Mouse (Mus musculus) heart, adult 2 months (tissue): Measurements from ENCODE around the gene Gjb5. TPM values are rescaled to one million over a fixed set of nuclear protein-coding genes. Genes with fewer than 3 reads are reported as not detected.

Source experiments
- DNase-seq, 2 experiments: peaks; one replicate each; pipeline ENCODE4 v3.0.0; 2021
- H3K27ac ChIP-seq: fragments of 200-600 bp; 2 replicates; pipeline ENCODE4 v1.8.1; 2022
- H3K27me3 ChIP-seq: fragments of 200-500 bp; 2 replicates; pipeline ENCODE4 v1.6.1; 2012; ENCODE audit warnings: mild to moderate bottlenecking, low read length, inconsistent platforms, mixed read lengths; ENCODE audit not compliant: control insufficient read depth, insufficient read depth
- H3K36me3 ChIP-seq: fragments of 200-500 bp; 2 replicates; pipeline ENCODE4 v1.6.1; 2012; ENCODE audit warnings: low read length, inconsistent platforms; ENCODE audit not compliant: control insufficient read depth, insufficient read depth
- H3K4me1 ChIP-seq: fragments of 200-500 bp; 2 replicates; pipeline ENCODE4 v1.6.1; 2011; ENCODE audit warnings: low read length; ENCODE audit not compliant: control insufficient read depth, insufficient read depth
- H3K4me3 ChIP-seq: fragments of 200-600 bp; 2 replicates; pipeline ENCODE4 v1.8.1; 2022
- H3K79me2 ChIP-seq: fragments of 200-500 bp; replicated peaks from 2 replicates; pipeline ENCODE4 v1.6.1; 2012; ENCODE audit warnings: mild to moderate bottlenecking, inconsistent platforms, low read length, moderate library complexity, mixed read lengths; ENCODE audit not compliant: control insufficient read depth, insufficient read depth
- H3K9ac ChIP-seq: fragments of 200-500 bp; 2 replicates; pipeline ENCODE4 v1.6.1; 2012; ENCODE audit warnings: low read depth, mild to moderate bottlenecking, control low read depth, inconsistent platforms, low read length, mixed read lengths
- CTCF ChIP-seq: fragments of 200-600 bp; IDR thresholded peaks from 2 replicates; pipeline ENCODE4 v1.8.1; 2022; ENCODE audit warnings: antibody characterized with exemption, mild to moderate bottlenecking, moderate library complexity
- EP300 ChIP-seq: fragments of 200-500 bp; IDR thresholded peaks from 2 replicates; pipeline ENCODE4 v1.6.1; 2011; ENCODE audit warnings: low read depth, low read length, control low read depth; ENCODE audit not compliant: insufficient read depth
- POLR2A ChIP-seq: fragments of 200-500 bp; IDR thresholded peaks from 2 replicates; pipeline ENCODE4 v1.6.1; 2011; ENCODE audit warnings: mild to moderate bottlenecking, low read depth, low read length, control low read depth; ENCODE audit not compliant: insufficient read depth
- WGBS: fragments of 180-500 bp; shearing (Covaris S2); methylation state at CpG from one replicate; pipeline ENCODE4 v1.1.7; 2018; 5-methylcytosine and 5-hydroxymethylcytosine counted together
- intact Hi-C: fragments of 180-260 bp; cut with DNase I; formaldehyde crosslinking; loops from one replicate; pipeline ENCODE4 v1.15.1; 2025
- polyA plus RNA-seq: library from polyadenylated mRNA; depleted of rRNA; stranded (reverse); fragments of >200 nt; gene quantifications from 2 replicates; pipeline ENCODE4 v1.2.3, GENCODE M21; 2012
- total RNA-seq, 2 experiments: library from RNA; stranded (reverse); gene quantifications; 2 replicates each; pipeline ENCODE4 v1.2.3; 2021

The Gjb5 gene
- total and polyA plus RNA-seq, 3 experiments: 0.16 to 0.78 (median 0.29) TPM

GRCm38 (mm10) chr4:127323651-127324050 is 34.3 kb downstream of the Gjb5 start:
- no peak for DNase-seq
- Histone ChIP-seq H3K79me2 (no peaks in the 10 kb centered on the region), H3K4me1 (no peaks in the 10 kb centered on the region), H3K27me3 (no peaks in the 10 kb centered on the region), H3K9ac (no peak overlapping the region), H3K36me3 (no peaks in the 10 kb centered on the region), H3K27ac (no peak overlapping the region), H3K4me3 (no peak overlapping the region)
- WGBS: 75% methylated on average over 3 of the region's 3 CpGs
- intact Hi-C loops: no loop called here
- TF ChIP-seq CTCF (no peak), POLR2A (no peak), EP300 (no peak)

- TF ChIP-seq CTCF: peak; percentile 91
- no peak for TF ChIP-seq POLR2A
- peak; percentile 91 for TF ChIP-seq EP300
- intact Hi-C loops: loop anchor here (1.0 kb wide), 2 partner anchors 69 to 84 kb away; no protein-coding TSS in a partner anchor
- H3K36me3 ChIP-seq: no peaks in the 10 kb centered on the region
- H3K4me3 ChIP-seq: no peak overlapping the region
- DNase-seq: peak; percentile 54 to 60
- under 1% methylated on average over 3 of the region's 3 CpGs for WGBS
- no peaks in the 10 kb centered on the region for H3K4me1 ChIP-seq
- no peak overlapping the region for H3K27ac ChIP-seq
- no peak overlapping the region for H3K9ac ChIP-seq
- no peaks in the 10 kb centered on the region for H3K79me2 ChIP-seq
- no peaks in the 10 kb centered on the region for H3K27me3 ChIP-seq
These were observed 38.4 kb downstream of the Gjb5 start for GRCm38 (mm10) chr4:127319613-127320012.

- TF ChIP-seq EP300 (no peak), CTCF (peak; percentile 68)
- intact Hi-C loops: no loop called here
- 55% methylated on average over 4 of the region's 4 CpGs for WGBS
These were observed 40.8 kb downstream of the Gjb5 start for GRCm38 (mm10) chr4:127317143-127317542.

GRCm38 (mm10) chr4:127315753-127316152 is 42.2 kb downstream of the Gjb5 start:
- Histone ChIP-seq H3K4me1 (no peaks in the 10 kb centered on the region), H3K36me3 (no peaks in the 10 kb centered on the region), H3K27me3 (peaks cover 3% of the 10 kb centered on the region; the same call in 1 of the 2 replicates), H3K4me3 (no peak overlapping the region), H3K79me2 (no peaks in the 10 kb centered on the region), H3K9ac (peak overlapping the region; percentile 42; the same call in 1 of the 2 replicates), H3K27ac (peak overlapping the region; percentile 59)
- intact Hi-C loops: loop anchor here (2.0 kb wide), 1 partner anchor 37 kb away; no protein-coding TSS in a partner anchor
- peak in 1 of 2 experiments; percentile 53 for DNase-seq
- no peak for TF ChIP-seq CTCF
- 0 out of 2 replicates have a peak, but pooled peaks have one; percentile 56 for TF ChIP-seq POLR2A
- TF ChIP-seq EP300: no peak
- WGBS: 74% methylated on average over 8 of the region's 8 CpGs

More at GRCm38 (mm10) chr4:127317143-127317542, 40.8 kb downstream of the Gjb5 start:
- H3K36me3 ChIP-seq: no peaks in the 10 kb centered on the region
- no peak for DNase-seq
- H3K9ac ChIP-seq: no peak overlapping the region
- no peaks in the 10 kb centered on the region for H3K79me2 ChIP-seq
- peaks cover 3% of the 10 kb centered on the region; the same call in 1 of the 2 replicates for H3K27me3 ChIP-seq
- H3K27ac ChIP-seq: no peak overlapping the region; the same call in 1 of the 2 replicates
- H3K4me3 ChIP-seq: no peak overlapping the region
- H3K4me1 ChIP-seq: no peaks in the 10 kb centered on the region

- H3K4me3 ChIP-seq: peak overlapping the region; percentile 56; the same call in 1 of the 2 replicates
- WGBS: 69% methylated on average over 9 of the region's 9 CpGs
- TF ChIP-seq CTCF (no peak), EP300 (no peak), POLR2A (no peak)
- intact Hi-C loops: loop anchor here (2.0 kb wide), 1 partner anchor 36 kb away; no protein-coding TSS in a partner anchor
- DNase-seq: no peak
- H3K4me1 ChIP-seq: no peaks in the 10 kb centered on the region
- H3K27ac ChIP-seq: peak overlapping the region; percentile 73
- no peaks in the 10 kb centered on the region for H3K79me2 ChIP-seq
- H3K9ac ChIP-seq: peak overlapping the region; percentile 27; the same call in 1 of the 2 replicates
- H3K27me3 ChIP-seq: peaks cover 3% of the 10 kb centered on the region; the same call in 1 of the 2 replicates
- H3K36me3 ChIP-seq: no peaks in the 10 kb centered on the region
These were observed 43.4 kb downstream of the Gjb5 start for GRCm38 (mm10) chr4:127314585-127314984.

- H3K4me3 ChIP-seq: peak within 1 kb of the TSS; percentile 56
- peak within 1 kb of the TSS; percentile 77 for H3K27ac ChIP-seq
- peaks cover 3% of the 10 kb centered on the region; the same call in 1 of the 2 replicates for H3K27me3 ChIP-seq
- intact Hi-C loops: loop anchor here (2.0 kb wide), 1 partner anchor 35 kb away; no protein-coding TSS in a partner anchor
- H3K36me3 ChIP-seq: no peaks in the 10 kb centered on the region
- no peaks in the 10 kb centered on the region for H3K79me2 ChIP-seq
- under 1% methylated on average over 25 of the region's 25 CpGs for WGBS
- DNase-seq: peak; percentile 88
- peak within 1 kb of the TSS; percentile 79 for H3K9ac ChIP-seq
- TF ChIP-seq POLR2A (peak; percentile 76; the same call in 1 of the 2 replicates), EP300 (no peak), CTCF (peak; percentile 69)
- no peaks in the 10 kb centered on the region for H3K4me1 ChIP-seq
These were observed 44.1 kb downstream of the Gjb5 start, which contains the start of gene Gja4 for GRCm38 (mm10) chr4:127313861-127314260. Gja4 (minus strand) TSS chr4:127314039.
